Mouse (Mus musculus) thymus, postnatal 0 days (tissue): Measurements from ENCODE around the gene Mpp3. TPM values are rescaled to one million over a fixed set of nuclear protein-coding genes. Genes with fewer than 3 reads are reported as not detected.
A peak's percentile ranks its signal among the peaks of the same experiment; 100 is the strongest.

Source experiments
- DNase-seq: peaks from one replicate; pipeline ENCODE4 v3.0.0-alpha.2; 2015; ENCODE audit warnings: low spot score
- polyA plus RNA-seq: library from polyadenylated mRNA; unstranded; fragments of >200 nt; fragmentation: Nextera tagmentation; extraction: Ambion mirVana; gene quantifications from 2 replicates; pipeline ENCODE4 v1.2.1, GENCODE M21; 2015

Mpp3 gene
- 0.34 and 0.41 TPM in 2 replicates for polyA plus RNA-seq

GRCm38 (mm10) chr11:102028087-102028816 is at the start of gene Mpp3:
Gene Mpp3, minus strand, starts transcription at chr11:102028461.
- no peak for DNase-seq

DNA sequence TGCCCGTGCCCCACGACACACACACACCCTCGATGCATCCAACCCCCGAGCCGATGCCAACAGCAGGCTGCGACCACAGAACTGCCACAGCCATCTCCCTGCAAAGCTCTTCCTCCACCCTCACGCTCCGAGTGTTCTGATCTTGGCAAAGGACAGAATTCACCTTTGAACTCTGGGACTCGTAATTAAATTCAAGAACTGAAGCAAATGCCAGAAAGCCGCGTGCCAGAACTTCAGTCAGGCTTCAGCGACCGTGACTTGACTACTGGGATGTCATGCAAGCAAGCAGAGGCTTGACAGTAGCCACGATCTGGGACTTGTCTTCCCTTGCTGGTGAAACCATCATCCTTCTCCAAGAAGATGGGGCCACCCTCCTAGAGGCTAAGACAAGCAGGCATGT is 45.5 kb upstream of the Mpp3 start:
- DNase-seq = no peak

- DNase-seq = no peak
Measured at GRCm38 (mm10) chr11:102072729-102073128, 44.5 kb upstream of the Mpp3 start.

DNA sequence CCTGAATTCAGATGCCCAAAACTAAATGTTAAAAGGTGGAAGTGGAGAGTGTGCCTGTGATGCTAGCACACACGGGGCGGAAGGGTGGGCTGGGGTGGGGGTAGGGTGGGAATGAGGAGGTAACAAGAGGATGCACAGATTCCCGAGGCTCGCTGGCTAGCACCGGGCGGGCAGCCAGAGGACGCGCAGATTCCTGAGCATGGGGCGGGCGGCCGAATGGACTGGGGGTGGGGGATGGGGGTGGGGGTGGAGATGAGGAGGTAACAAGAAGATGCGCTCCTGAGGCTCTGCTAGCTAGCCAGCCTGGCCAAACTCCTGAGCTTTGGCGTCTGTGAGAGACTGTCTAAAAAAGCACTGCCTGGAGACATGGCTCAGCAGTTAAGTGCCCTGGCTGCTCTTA is 42.2 kb upstream of the Mpp3 start:
- no peak for DNase-seq

DNA sequence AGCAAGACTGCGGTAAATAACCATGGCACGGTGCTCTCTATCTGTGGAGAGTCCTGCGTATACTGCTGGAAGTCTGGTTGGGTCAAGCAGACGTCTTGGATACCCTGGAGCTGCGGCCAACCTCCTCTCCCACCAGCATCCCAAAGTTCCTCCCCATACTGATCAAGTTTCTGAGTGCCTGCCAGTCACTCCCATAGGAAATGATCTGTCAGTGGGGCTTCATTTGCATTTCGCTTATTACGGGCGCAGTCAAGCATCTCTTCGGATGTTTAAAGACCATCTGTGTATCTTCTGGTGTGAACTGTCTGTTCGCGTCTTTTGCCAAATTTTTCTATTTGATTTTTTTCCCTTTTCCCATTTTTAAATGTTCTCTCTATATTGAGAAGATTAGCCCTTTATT is 41.4 kb upstream of the Mpp3 start:
- DNase-seq = no peak

DNA sequence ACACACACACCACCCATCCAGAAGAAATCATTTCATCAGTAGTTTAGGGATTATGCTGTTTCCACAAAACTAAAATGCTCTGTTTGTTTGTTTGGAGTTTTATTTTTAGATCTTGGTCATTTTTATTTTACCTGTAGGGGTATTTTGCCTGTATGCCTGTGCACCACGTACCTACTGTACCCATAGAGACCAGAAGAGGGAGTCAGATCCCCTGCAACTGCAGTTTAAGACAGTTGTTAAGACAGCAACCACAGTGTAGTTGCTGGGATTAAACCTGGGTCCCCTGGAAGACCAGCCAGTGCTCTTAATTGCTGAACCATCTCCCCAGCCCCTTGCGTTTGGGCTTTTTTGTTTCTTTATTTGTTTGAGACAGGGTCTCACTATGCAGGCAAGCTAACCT is 40.7 kb upstream of the Mpp3 start:
- no peak for DNase-seq

DNA sequence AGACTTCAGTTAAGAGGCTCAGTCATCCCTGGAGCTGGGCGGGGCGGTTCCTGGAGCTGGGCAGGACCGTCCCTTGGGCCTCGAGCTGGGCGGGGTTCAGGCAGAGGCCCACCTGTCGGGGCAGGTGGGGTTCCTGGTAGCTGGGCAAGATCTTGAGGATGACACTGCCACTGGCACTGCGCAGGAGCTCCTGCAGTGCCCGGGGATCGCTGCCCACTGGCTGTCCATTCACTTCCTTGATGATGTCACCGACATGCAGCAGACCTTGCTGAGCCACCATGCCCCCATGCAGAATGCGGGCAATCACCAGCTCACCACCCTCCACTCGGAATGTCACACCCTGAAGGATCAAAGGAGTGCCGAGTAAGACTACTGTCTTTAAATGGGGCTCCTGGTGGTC is 34.8 kb upstream of the Mpp3 start:
- no peak for DNase-seq

- no peak for DNase-seq
Measured at GRCm38 (mm10) chr11:102061941-102062473, 33.7 kb upstream of the Mpp3 start.

- DNase-seq = peak; percentile 67
Measured at GRCm38 (mm10) chr11:102061236-102061940, 33.1 kb upstream of the Mpp3 start.

- peak; percentile 28 for DNase-seq
Measured at GRCm38 (mm10) chr11:102053847-102054246, 25.6 kb upstream of the Mpp3 start.

DNA sequence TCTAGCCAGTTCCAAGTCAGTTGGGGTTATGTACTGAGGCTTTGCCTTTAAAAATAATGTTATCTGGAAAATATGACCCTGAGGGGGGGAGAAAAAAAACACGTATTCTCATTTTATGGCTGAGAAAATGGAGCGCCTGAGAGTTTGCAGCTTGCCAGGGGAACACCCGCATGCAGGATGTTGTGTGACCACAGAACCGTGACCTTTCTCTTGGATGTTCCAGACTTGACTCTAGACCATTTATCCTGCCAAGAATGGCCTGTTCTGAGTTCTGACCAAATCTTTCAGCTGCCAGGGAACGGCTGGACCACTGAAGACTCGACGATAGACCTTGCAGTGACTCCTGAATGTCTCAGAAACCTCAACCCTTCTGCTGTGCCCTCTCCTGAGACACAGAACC is 24.9 kb upstream of the Mpp3 start:
- DNase-seq = no peak

DNA sequence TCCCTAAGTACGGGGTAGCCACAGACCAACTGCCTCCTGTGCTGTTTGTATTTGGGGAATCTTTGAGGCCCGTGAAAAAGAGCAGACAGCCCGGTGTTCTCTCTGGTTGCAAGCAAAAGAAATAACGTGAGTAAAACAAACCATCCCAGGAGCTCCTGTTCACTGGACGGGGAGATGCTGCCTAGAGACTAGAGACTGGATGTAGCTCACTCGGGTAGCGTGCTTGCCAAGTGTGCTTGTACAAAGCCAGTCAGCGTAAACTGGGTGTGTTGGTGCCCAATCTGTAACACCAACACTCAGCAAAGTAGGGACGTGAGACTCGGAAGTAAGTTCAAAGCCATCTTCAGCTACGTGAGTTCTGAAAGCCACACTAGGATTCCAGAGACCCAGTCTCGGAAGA is 24.4 kb upstream of the Mpp3 start:
- DNase-seq = no peak

- DNase-seq = no peak
Measured at GRCm38 (mm10) chr11:102051954-102052353, 23.7 kb upstream of the Mpp3 start.

DNA sequence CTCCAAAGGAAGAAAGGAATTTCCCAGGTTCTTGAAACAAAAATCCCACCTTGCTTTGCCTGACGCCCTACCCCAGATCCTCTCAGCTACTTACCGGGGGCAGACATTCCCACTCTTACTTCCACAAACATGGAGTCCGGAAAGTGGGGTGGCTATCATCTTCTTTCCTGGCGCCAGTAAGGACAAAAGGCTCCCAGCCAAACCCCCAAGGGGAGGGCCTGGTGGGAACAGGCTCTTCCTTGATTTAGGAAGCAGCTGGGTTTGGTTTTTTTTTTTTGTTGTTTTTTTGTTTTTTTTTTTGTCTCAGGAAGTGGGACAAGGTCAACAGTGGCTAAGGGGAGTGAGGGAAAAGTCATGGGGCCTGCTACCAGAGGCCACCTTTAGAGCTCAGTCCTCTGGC is 23.3 kb upstream of the Mpp3 start:
- DNase-seq = no peak

- no peak for DNase-seq
Measured at GRCm38 (mm10) chr11:102049875-102050482, 21.7 kb upstream of the Mpp3 start.

- DNase-seq = no peak
Measured at GRCm38 (mm10) chr11:102046607-102047006, 18.3 kb upstream of the Mpp3 start.

- DNase-seq = no peak
Measured at GRCm38 (mm10) chr11:102044691-102045212, 16.5 kb upstream of the Mpp3 start.

DNA sequence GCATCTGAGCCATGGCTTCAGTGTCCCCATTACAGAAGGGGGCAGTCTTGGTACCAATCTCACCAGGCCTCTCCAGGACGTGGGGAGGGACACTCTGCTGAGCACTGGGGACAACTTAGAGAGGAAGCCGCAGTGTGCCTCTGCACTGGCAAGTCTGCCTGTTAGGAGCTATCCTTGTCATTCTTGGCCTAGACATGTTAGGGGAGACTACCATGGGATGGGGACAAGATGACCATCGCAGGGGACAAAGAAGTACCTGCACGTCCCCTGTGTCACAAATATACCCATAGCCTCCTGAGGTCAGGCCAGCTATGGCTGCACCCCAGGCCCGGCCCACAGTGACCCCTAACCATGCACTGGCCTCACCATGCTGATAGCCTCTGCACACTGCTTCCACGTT is 15.1 kb upstream of the Mpp3 start:
- no peak for DNase-seq

DNA sequence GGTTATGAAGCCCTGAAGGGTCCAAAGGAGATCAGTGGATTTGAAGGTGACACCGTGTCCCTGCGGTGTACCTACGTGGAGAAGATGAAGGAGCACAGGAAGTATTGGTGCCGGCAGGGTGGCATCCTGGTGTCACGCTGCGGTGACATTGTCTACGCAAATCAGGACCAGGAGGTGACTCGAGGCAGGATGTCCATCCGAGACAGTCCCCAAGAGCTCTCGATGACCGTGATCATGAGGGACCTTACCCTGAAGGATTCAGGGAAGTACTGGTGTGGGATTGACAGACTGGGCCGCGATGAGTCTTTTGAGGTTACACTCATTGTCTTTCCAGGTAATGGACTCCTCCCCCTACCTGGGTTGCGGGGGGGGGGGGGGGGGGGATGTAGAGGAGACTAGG is 14.7 kb upstream of the Mpp3 start:
- no peak for DNase-seq

DNA sequence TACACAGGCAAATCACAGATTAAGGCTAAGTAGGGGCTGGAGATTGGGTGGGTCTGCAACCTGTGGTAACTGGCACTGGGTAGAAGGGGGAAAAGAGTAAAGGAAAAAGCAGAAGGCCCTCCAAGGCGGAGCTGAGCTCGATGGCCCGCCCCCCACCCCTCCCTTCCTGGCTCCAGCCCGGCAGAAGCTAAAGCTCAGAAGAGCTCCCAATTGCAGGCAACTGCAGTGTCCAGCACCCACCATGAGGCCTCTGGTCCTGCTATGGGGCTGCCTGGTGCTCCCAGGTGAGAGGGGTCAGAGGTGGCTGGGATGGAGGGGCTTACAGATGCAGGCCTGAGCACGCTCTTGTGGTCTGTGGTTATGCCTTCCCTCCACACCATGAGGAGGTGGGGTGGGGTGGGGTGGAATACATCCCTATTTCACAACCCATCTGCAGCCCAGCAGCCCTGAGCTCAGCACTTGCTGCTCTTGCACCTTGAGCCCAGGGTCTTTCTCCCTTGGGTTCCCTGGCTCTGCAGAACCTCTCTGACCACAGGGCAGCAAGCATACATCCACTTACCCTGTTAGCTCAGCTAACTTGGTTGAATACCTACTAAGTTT is 13.2 kb upstream of the Mpp3 start, which contains the start of gene Cd300lg:
TSS of gene Cd300lg (plus strand) at position 160 of the 600 bp plus-strand sequence.
- DNase-seq = no peak

DNA sequence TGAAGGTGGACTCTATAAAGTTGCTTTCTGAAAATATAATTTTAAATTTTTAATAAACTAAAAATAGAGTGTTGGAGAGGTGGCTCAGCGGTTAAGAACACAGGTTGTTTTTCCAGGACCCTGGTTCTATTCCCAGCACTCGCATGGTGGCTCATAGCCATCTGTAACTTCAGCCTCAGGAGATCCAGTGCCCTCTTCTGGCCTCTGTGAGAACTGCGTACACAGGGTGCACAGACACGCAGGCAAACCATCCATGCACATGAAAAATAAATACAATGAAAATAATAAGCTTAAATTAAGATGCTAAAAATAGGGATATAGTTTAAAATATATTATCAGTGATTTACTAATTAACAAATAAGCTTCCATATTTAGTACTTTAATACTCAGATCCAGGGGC is 12.4 kb upstream of the Mpp3 start:
- no peak for DNase-seq

DNA sequence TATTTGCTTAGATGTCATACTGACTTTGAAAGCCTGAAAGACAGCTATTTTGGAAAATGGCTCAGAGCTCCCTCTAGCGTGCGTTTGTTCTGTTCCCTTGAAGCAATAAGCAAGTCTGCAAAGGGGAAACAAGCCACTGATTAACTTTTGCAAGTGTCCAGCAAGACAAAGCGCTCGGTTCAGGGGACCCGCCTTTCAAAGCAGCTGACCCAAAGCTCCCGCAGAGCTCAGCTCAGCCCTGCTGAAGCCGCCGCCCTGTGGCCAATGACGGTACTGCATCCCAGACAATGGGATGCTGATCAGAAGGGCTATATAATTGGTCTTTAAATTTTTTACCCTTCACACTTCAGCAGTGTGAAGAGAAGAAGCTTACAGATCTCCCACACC is 11.9 kb upstream of the Mpp3 start:
- peak; percentile 49 for DNase-seq
